Mouse (Mus musculus) limb, embryonic 10.5 days (tissue): ENCODE data around the gene Tpt1. TPM values are rescaled to one million over a fixed set of nuclear protein-coding genes. Genes with fewer than 3 reads are reported as not detected.

Experiments
- DNase-seq: peaks from one replicate; pipeline ENCODE4 v3.0.0-alpha.2; 2017; ENCODE audit warnings: low spot score
- H3K27ac ChIP-seq: fragments of 300-500 bp; sonication (generic); 2 replicates; pipeline ENCODE4 v1.5.1; 2016; ENCODE audit warnings: mild to moderate bottlenecking
- H3K27me3 ChIP-seq: fragments of 300-500 bp; sonication (generic); 2 replicates; pipeline ENCODE4 v1.6.1; 2016; ENCODE audit warnings: low read depth, mild to moderate bottlenecking; ENCODE audit not compliant: poor library complexity, severe bottlenecking
- H3K36me3 ChIP-seq: fragments of 300-500 bp; sonication (generic); 2 replicates; pipeline ENCODE4 v1.6.1; 2016; ENCODE audit warnings: mild to moderate bottlenecking, moderate library complexity
- H3K4me1 ChIP-seq: fragments of 300-500 bp; sonication (generic); 2 replicates; pipeline ENCODE4 v1.6.1; 2016
- H3K4me3 ChIP-seq: fragments of 300-500 bp; sonication (generic); 2 replicates; pipeline ENCODE4 v1.5.1; 2016; ENCODE audit warnings: mild to moderate bottlenecking, moderate library complexity
- H3K9me3 ChIP-seq: fragments of 300-500 bp; sonication (generic); replicated peaks from 2 replicates; pipeline ENCODE4 v1.6.1; 2016; ENCODE audit warnings: mild to moderate bottlenecking
- WGBS: fragments of 180-500 bp; shearing (Covaris S2); methylation state at CpG from one replicate; pipeline ENCODE4 v1.1.7; 2016; 5-methylcytosine and 5-hydroxymethylcytosine counted together
- polyA plus RNA-seq: library from polyadenylated mRNA; unstranded; fragments of >200 nt; fragmentation: Nextera tagmentation; extraction: Ambion mirVana; gene quantifications from 2 replicates; pipeline ENCODE4 v1.2.1, GENCODE M21; 2016

The Tpt1 gene
- polyA plus RNA-seq, 1 experiment from 2014 or later: 830 TPM

DNA sequence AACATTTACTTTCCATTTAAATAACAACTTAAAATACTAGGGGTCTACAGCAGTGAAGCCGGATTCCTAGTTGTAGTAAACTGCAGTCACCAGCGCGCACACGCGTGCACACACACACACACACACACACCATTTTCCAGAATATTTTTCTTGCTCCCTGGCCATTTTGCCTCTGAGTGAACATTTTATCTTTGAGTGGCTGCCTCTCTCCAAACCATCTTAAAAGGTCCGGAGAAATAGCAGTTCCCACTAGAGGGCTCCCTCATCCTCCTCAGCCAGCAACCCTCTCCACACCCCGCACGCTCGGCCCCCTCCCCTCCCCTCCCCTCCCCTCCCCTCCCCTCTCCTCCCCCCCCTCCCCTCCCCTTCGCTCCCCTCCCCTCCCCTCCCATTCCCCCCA, 25.7 kb downstream of the Tpt1 start:
- Histone ChIP-seq H3K27me3 (no peaks in the 10 kb centered on the region), H3K36me3 (no peaks in the 10 kb centered on the region), H3K4me3 (peak overlapping the region; percentile 40), H3K4me1 (peaks cover 3% of the 10 kb centered on the region; the same call in 1 of the 2 replicates), H3K9me3 (no peaks in the 10 kb centered on the region), H3K27ac (no peak overlapping the region)
- peak; percentile 63 for DNase-seq
- 28% methylated on average over 7 of the region's 10 CpGs for WGBS

DNA sequence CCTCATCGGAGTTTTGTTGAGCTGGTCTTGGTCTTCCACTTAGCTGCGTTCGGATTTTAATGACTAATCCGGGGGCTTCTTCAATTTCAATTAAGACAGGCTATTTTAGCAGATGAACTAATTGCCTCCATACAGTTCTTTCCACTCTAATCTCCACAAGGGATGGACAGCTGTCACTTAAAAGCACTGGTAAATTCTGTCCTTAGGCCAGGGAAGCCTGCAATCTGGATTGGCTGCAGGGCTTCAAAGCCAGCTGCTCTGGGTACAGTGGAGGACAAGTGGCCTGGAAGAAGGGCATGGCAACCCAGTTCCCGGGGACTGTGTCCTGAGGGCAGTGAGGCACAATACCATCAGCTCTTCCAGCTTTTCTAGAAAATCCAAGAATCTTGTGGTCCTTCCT, 26.2 kb downstream of the Tpt1 start:
- H3K4me1 ChIP-seq: peaks cover 3% of the 10 kb centered on the region; the same call in 1 of the 2 replicates
- H3K4me3 ChIP-seq: peak overlapping the region; percentile 40
- no peak for DNase-seq
- H3K36me3 ChIP-seq: no peaks in the 10 kb centered on the region
- no peaks in the 10 kb centered on the region for H3K9me3 ChIP-seq
- no peak overlapping the region for H3K27ac ChIP-seq
- WGBS: 25% methylated on average over 4 of the region's 5 CpGs
- no peaks in the 10 kb centered on the region for H3K27me3 ChIP-seq

DNA sequence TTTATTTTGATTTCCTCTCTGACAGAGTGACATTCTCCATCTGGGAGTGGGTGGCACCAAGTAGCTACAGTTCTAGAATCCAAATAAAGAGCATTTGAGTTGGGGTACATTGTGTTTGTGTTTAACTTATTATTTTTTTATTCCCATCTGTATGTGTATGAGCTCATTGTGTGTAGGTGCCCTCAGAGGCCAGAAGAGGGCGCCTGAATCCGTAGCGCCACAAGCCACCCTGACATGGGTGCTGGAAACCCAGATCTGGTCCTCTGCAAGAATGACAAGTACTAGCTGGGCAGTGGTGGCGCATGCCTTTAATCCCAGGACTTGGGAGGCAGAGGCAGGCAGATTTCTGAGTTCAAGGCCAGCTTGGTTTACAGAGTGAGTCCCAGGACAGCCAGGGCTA, 26.9 kb downstream of the Tpt1 start:
- Histone ChIP-seq H3K27ac (no peak overlapping the region), H3K9me3 (no peaks in the 10 kb centered on the region), H3K4me3 (no peak overlapping the region), H3K4me1 (peaks cover 8% of the 10 kb centered on the region), H3K36me3 (no peaks in the 10 kb centered on the region), H3K27me3 (no peaks in the 10 kb centered on the region)
- no peak for DNase-seq
- 88% methylated on average over 4 of the region's 4 CpGs for WGBS

DNA sequence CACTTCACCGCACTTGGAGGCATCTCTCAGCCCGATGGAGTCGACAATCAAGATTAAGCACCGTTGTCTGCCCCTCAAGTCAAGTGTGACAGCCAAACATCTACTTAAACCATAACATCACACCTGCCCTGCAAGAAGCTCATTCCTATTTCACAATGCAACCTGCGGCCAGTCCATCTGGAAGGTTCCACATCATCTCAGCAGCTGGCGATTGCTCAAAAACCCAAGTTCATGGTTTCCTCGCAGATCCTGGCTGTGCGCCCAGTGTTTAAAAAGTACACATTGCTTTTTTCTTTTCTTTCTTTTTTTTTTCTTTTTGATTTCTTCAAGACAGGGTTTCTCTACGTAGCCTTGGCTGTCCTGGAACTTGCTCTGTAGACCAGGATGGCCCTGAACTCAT, 28.7 kb downstream of the Tpt1 start:
- H3K36me3 ChIP-seq: no peaks in the 10 kb centered on the region
- H3K27me3 ChIP-seq: no peaks in the 10 kb centered on the region
- H3K27ac ChIP-seq: no peak overlapping the region
- peaks cover 10% of the 10 kb centered on the region for H3K4me1 ChIP-seq
- H3K9me3 ChIP-seq: no peaks in the 10 kb centered on the region
- no peak for DNase-seq
- 97% methylated on average over 9 of the region's 9 CpGs for WGBS
- H3K4me3 ChIP-seq: no peak overlapping the region

DNA sequence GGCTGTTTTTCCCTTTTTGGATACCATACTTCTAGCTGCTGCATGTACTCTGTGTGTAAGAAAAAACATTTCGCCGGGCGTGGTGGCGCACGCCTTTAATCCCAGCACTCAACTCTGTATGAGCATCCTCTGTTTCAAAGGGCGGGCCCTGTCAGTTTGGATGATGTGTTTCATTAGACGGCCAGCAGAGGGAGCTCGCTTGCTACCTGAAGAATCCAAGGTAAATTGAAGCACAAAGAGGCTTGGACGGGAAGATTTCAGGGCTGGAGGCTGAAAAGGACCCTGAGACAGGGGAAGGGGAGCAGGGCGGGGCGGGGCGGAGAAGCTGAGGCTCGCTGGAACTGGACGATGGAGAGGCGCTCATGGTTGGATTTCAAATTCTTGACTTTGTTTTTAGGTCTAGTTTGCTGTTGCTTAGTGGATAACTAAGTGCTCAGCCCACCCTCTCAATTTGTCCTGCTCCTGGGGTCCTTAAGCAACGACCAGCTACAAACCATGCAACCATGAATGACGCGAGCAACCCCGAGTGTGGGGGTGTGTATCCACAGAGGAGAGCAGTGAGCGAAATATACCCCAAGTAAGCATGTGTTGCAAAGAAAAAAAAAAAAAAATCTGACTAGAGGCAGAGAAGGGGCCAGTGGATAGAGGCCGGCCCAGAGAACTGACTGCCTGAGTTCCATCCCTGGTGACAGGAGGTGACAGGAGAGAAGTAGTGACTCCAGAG, 31.6 kb downstream of the Tpt1 start:
- peak overlapping the region; percentile 29; the same call in 1 of the 2 replicates for H3K4me3 ChIP-seq
- 16% methylated on average over 21 of the region's 21 CpGs for WGBS
- H3K27me3 ChIP-seq: no peaks in the 10 kb centered on the region
- H3K9me3 ChIP-seq: no peaks in the 10 kb centered on the region
- no peaks in the 10 kb centered on the region for H3K36me3 ChIP-seq
- DNase-seq: peak; percentile 90
- peak overlapping the region; percentile 77 for H3K27ac ChIP-seq
- peaks cover 13% of the 10 kb centered on the region for H3K4me1 ChIP-seq

DNA sequence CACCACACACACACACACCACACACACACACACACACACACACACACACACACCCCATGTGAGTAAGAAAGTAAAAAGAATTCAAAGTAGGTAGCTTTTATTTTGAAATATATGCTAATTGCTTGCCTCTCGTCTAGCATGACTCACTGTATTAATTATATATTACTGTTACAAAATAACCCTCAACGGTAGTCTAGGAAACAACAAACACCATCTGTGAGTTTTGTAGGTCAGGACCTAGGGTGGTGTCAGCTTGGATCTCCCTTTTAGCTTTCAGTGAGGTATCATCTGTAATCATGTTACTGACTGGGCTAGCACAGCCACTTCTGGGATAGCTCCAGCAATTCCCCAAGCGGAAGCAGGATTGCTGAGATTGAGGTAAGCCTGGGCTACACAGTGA, 32.4 kb downstream of the Tpt1 start:
- WGBS: 84% methylated on average over 3 of the region's 3 CpGs
- Histone ChIP-seq H3K4me3 (no peak overlapping the region), H3K27me3 (no peaks in the 10 kb centered on the region), H3K9me3 (no peaks in the 10 kb centered on the region), H3K27ac (no peak overlapping the region), H3K4me1 (peaks cover 21% of the 10 kb centered on the region), H3K36me3 (no peaks in the 10 kb centered on the region)
- DNase-seq: no peak

DNA sequence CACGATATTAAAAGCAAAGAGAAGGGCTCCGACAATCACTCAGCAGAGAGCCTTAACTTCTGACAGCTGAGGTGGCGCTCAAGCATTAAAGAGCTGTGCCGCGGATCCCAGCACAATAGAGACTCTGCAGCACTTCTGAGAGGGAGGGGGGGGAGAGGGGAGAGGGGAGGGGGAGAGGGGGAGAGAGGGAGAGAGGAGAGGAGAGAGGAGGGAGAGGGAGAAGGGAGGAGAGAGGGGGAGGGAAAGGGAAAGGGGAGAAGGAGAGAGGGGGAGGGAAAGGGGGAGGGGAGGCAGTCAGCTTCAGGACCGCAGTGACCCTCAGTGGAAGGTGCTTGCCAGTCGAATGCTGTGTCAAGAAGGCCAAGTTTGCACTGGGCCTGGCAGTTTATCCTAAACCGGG, 34.1 kb downstream of the Tpt1 start:
- Histone ChIP-seq H3K27me3 (no peaks in the 10 kb centered on the region), H3K4me1 (peaks cover 28% of the 10 kb centered on the region), H3K9me3 (no peaks in the 10 kb centered on the region), H3K27ac (peak overlapping the region; percentile 50; the same call in 1 of the 2 replicates), H3K36me3 (no peaks in the 10 kb centered on the region), H3K4me3 (no peak overlapping the region)
- no peak for DNase-seq
- WGBS: 29% methylated on average over 8 of the region's 8 CpGs

DNA sequence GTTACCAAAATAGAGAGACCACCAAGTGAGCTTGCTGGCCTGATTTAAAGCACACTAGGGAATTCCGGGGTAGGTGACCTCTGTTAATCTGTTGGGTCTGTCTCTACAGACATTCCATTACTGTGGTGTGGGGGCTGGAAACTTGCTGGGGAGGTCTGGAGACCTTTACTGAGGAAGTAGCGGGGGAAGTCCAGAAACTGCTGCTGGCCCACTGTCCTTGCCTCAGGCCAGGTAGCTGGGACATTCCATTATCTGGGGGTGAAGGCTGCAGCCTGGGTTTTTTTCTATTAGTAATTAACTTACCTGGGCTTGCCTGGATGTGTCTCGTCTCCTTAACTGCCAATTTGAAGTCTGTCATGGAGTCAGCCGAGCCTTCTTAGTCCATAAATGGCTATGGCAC, 37.0 kb downstream of the Tpt1 start:
- H3K4me1 ChIP-seq: peaks cover 22% of the 10 kb centered on the region
- H3K4me3 ChIP-seq: no peak overlapping the region

DNA sequence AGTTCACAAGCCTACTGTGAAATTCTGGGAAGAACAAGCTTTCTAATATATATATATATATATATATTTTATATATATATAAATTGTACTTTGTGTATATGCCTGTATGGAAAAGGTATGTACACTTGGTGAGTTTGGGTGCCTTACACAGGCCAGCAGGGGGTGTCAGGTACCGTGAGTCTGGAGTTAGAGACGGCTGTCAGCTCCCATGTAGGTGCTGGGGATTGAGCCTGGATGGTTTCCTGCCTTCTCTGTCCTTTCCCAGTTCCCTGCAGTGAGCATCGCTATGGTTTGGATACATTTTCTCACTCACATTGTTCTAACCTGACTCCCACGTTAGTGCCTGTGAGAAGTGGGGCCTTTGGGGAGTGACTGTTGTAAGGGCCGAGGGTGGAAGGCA, 38.4 kb downstream of the Tpt1 start:
- no peak overlapping the region for H3K27ac ChIP-seq
- H3K4me1 ChIP-seq: peaks cover 21% of the 10 kb centered on the region
- no peak overlapping the region for H3K4me3 ChIP-seq
- no peaks in the 10 kb centered on the region for H3K36me3 ChIP-seq
- DNase-seq: no peak
- no peaks in the 10 kb centered on the region for H3K27me3 ChIP-seq
- H3K9me3 ChIP-seq: no peaks in the 10 kb centered on the region
- 70% methylated on average over 5 of the region's 5 CpGs for WGBS

More for the DNA sequence above, 37.0 kb downstream of the Tpt1 start:
- Histone ChIP-seq H3K36me3 (no peaks in the 10 kb centered on the region), H3K9me3 (no peaks in the 10 kb centered on the region), H3K27me3 (no peaks in the 10 kb centered on the region), H3K27ac (peak overlapping the region; percentile 27; the same call in 1 of the 2 replicates)
- DNase-seq: no peak
- 42% methylated on average over 4 of the region's 4 CpGs for WGBS

DNA sequence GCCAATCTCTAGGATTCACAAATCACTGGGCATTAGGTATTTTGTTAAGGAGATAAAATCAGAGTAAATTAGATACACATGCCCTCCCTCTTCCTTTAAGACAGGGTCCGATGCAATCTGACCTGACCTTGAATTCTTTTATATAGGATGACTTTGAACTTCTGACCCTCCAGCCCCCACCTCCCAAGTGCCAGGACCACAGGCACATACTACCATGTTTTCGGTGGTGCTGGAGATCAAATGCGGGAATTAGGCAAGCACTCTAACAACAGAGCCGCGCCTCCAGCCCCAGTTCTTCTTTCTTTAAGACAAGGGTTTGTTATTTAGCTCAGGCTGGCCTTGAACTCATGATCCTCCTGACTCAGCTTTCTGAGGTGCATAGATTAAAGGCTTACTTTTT, 39.0 kb downstream of the Tpt1 start:
- no peaks in the 10 kb centered on the region for H3K9me3 ChIP-seq
- no peaks in the 10 kb centered on the region for H3K36me3 ChIP-seq
- no peak overlapping the region for H3K27ac ChIP-seq
- no peak for DNase-seq
- no peak overlapping the region for H3K4me3 ChIP-seq
- 74% methylated on average over 5 of the region's 5 CpGs for WGBS
- H3K4me1 ChIP-seq: peaks cover 20% of the 10 kb centered on the region
- H3K27me3 ChIP-seq: no peaks in the 10 kb centered on the region

DNA sequence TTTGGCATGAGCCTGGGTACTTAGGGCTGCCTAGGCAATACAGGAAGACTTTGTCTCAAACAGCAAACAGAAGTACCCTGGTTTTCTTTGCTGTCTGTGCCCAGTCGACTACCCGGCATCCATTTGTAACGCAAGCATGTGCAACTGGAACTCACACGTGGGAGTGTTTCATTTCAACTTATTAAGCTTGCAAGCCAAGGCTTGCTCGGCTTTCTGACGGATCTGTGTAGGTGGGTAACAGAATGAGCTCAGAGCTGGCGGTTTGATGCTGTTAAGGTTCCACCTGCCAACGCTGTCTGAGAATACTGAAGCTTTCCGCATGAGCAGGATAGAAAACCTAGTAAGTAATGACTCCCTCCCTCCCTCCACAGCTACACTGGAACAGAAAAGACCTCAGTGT, 47.2 kb downstream of the Tpt1 start:
- Histone ChIP-seq H3K4me3 (no peak overlapping the region), H3K27me3 (no peaks in the 10 kb centered on the region), H3K9me3 (no peaks in the 10 kb centered on the region), H3K4me1 (no peaks in the 10 kb centered on the region), H3K27ac (no peak overlapping the region), H3K36me3 (peaks cover 29% of the 10 kb centered on the region)
- WGBS: 89% methylated on average over 9 of the region's 9 CpGs
- no peak for DNase-seq
